In genomic region chr2:71147816-71148215, GRCm38 (mm10) we compare ENCODE assay signal across 14 mouse cellular contexts.
"Had no signal": no experiment of that assay in that cellular context is flagged by ENCODE, and none has a peak within 500 bp of the region (broad histone marks: within the 10 kb centered on the region; RNA-seq: fewer than 3 reads in every experiment).

No protein-coding gene starts in this region.

- H3K27me3 ChIP-seq: limb, embryonic 15.5 days; liver, embryonic 13.5 days; midbrain, embryonic 12.5 days; neural tube, embryonic 15.5 days had no signal

- H3K9ac ChIP-seq: limb, embryonic 15.5 days; liver, embryonic 13.5 days; midbrain, embryonic 12.5 days; neural tube, embryonic 15.5 days had no signal

- H3K4me2 ChIP-seq: limb, embryonic 15.5 days; liver, embryonic 13.5 days; midbrain, embryonic 12.5 days; neural tube, embryonic 15.5 days had no signal

- H3K4me3 ChIP-seq: limb, embryonic 15.5 days; liver, embryonic 13.5 days; midbrain, embryonic 12.5 days; neural tube, embryonic 15.5 days had no signal

- H3K4me1 ChIP-seq: limb, embryonic 15.5 days; midbrain, embryonic 12.5 days had no signal

- H3K9me3 ChIP-seq: limb, embryonic 15.5 days; liver, embryonic 13.5 days; midbrain, embryonic 12.5 days; neural tube, embryonic 15.5 days had no signal

- H3K36me3 ChIP-seq: limb, embryonic 15.5 days; liver, embryonic 13.5 days; midbrain, embryonic 12.5 days; neural tube, embryonic 15.5 days had no signal

- H3K27ac ChIP-seq: limb, embryonic 15.5 days; liver, embryonic 13.5 days; midbrain, embryonic 12.5 days; neural tube, embryonic 15.5 days had no signal

- DNase-seq: kidney, adult 8-10 months; kidney, postnatal 25 days; layer of hippocampus, adult 9-11 months; layer of hippocampus, postnatal 36 days; liver, embryonic 13.5 days; lung, adult 18-20 months; lung, postnatal 36 days; right cerebral cortex, adult 18-20 months; right cerebral cortex, postnatal 25 days; thymus, adult 18-20 months; thymus, postnatal 14 days had no signal
